Mouse (Mus musculus): ENCODE measurements around the gene Prep.

Gene Prep

DNA sequence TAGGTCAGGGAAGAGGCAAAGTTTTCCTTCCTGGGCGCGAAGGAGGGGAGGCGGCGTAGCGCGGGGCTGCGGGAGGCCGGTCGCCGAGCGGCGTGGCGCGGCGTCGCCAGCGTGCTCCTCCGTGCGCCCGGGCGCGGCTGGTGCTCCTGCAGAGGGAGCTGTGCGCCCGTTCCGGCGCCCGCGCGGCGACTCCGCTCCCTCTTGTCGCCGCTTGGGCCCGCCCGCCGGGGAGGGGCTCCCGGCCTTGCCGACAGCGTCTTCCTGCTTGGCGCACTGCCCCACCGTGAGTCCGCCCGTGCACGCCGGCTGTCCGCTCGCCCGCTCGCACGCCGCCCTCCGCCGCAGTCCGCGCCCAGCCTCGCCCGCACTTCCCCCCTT lies at the start of gene Prep:
TSS of gene Prep (plus strand) at position 273 of the 378 bp plus-strand sequence.
- TF ChIP-seq GATA4 (IDR thresholded peaks at IDR 0.05; ENCODE audit: insufficient replicate concordance, low read length), result peak; percentile 27; the same call in 1 of the 2 replicates

GRCm38 (mm10) chr10:45017352-45017751 lies 49.7 kb upstream of the Prep start:
- TF ChIP-seq GATA4 (IDR thresholded peaks at IDR 0.05; ENCODE audit: insufficient replicate concordance, low read length), result no peak

DNA sequence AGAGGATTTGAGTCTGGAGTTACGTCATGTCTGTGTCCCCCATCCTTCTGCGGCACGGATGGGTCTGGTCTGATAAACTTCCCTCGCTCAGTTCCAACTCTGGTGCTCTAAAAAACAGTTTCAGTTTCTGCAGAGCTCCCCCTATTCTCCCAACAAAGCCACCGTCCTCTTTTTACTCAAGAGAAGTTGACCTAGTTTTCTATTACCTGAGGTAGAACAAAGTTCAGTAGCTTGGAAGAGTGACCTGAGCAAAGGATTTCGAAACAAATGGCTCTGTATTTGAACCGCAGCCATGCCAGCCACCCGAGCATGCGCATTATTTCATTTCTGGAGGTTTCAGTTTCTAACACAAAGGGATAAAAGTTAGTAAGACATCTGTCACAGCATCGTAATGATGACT lies 49.2 kb upstream of the Prep start:
- no peak for TF ChIP-seq GATA4 (IDR thresholded peaks at IDR 0.05; ENCODE audit: insufficient replicate concordance, low read length)

GRCm38 (mm10) chr10:45019418-45019817 lies 47.6 kb upstream of the Prep start:
- TF ChIP-seq GATA4 (IDR thresholded peaks at IDR 0.05; ENCODE audit: insufficient replicate concordance, low read length), result no peak

DNA sequence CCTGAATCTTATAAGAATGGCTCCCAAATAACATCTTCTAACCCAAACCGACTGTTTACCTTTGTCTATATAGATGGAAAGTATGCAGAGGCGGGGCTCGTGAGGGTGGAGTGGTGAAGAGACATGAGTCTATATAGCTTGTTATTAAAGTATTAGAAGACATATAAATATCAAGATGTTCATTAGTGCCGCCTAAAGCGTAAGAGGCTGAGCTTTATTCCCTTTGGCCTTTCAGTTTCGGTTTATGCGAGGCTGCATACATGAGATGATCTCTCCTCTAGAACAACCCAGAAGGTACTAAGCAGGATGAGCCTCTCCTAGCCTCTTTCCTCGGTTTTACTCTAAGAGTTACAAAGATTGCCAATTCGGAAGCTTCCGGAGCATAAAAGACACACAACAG lies 47.2 kb upstream of the Prep start:
- TF ChIP-seq GATA4 (IDR thresholded peaks at IDR 0.05; ENCODE audit: insufficient replicate concordance, low read length), result no peak

DNA sequence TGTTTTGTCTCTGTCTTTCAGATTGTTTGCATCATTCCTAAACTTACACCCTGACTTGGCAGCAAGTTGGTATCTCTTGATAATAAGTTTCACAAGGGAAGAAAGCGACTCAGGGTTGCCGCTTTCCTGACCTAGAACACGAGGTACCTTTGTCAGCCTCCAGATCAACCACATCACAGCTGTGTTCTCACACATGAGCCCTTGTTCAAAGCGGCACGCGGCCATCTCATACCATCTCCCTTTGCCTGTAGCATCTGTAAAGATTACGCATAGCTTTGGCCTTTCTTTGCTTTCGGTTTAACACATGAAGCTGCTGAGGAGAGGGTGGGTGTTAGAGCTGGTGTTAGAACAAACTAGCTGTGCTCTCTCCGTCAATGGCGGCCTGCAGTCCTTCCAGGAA lies 46.7 kb upstream of the Prep start:
- TF ChIP-seq GATA4 (IDR thresholded peaks at IDR 0.05; ENCODE audit: insufficient replicate concordance, low read length), result no peak

- no peak for TF ChIP-seq GATA4 (IDR thresholded peaks at IDR 0.05; ENCODE audit: insufficient replicate concordance, low read length)
Measured at GRCm38 (mm10) chr10:45025184-45025583, 41.8 kb upstream of the Prep start.

DNA sequence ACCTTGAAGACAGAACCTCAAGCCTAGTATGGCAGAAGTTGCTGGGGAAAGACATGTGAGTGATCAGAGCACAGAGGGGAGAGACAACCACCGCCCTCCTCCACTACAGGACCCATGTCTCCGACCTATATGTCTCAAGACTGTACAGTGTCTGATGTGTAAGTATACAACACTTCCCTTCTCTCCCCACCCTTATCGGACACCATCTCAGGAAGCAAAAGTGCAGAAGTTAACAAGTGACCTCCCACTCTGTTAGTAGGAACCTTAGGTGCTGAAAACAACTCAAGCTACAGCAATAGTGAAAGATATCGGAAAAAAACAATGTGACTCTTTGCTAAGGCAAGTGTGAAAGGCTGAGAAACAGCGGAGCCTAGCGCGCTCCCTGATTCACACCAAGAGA lies 40.1 kb upstream of the Prep start:
- no peak for TF ChIP-seq GATA4 (IDR thresholded peaks at IDR 0.05; ENCODE audit: insufficient replicate concordance, low read length)

DNA sequence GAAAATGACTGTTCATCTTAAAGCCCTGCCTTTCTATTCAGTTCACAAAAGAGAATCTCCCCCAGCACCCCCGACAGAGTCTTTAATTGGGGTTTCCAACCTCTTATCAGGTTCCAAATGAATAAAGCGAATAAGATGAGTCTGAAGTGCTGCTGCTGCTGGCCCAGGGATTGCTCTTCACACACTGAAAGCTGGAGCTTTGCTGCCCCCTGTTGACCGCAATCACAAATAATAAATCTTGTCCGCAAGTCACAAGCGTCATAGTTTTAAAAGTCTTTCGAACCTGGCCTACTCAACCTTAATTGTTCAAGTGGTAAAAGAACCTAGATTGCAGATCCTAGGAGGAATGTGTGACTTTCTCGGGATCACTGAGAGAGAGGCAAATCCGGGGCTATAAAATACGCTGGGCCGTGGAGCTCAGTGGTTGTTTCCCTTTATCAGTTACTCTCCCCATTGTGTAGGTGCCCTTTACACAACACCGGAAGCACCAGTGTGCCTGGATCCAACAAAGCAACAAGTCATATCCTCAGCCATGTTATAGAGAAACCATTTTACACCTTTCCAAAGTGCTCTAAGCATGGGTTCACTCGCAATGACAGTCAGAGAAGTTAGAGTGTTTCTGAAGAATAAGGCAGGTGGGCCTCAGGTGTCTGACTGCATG lies 21.6 kb upstream of the Prep start:
- no peak for TF ChIP-seq GATA4 (IDR thresholded peaks at IDR 0.05; ENCODE audit: insufficient replicate concordance, low read length)

GRCm38 (mm10) chr10:45048158-45048557 lies 18.8 kb upstream of the Prep start:
- TF ChIP-seq GATA4 (IDR thresholded peaks at IDR 0.05; ENCODE audit: insufficient replicate concordance, low read length), result no peak

- TF ChIP-seq GATA4 (IDR thresholded peaks at IDR 0.05; ENCODE audit: insufficient replicate concordance, low read length), result no peak
Measured at GRCm38 (mm10) chr10:45048622-45049021, 18.4 kb upstream of the Prep start.

DNA sequence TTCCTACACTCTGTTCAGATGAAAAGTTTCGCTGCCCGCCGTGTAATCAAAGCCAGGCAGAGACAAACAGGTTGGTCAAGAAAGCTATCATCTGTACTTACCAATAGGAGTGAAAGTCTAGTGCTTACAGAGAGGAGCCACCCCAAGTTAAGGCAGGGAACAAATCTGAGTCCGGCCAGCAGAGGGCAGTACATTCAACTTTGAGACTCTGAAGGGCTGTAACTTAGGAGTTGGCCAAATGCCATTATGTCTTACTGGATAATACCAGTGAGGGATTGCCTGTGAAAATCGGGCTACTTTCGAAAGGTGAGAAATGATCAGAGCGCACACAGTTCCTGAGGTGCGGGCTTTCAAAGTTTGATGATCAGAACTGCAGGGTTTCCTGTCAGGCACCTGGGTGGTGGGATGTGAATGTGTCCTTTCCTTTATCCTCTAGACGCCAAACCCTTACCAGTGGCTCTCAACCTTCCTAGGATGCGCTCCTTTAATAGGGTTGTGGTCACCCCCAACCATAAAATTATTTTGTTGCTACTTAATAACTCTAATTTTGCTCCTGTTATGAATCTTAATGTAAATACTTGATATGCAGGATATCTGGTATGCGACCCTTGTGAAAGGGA lies 15.8 kb upstream of the Prep start:
- no peak for TF ChIP-seq GATA4 (IDR thresholded peaks at IDR 0.05; ENCODE audit: insufficient replicate concordance, low read length)

GRCm38 (mm10) chr10:45058361-45058760 lies 8.6 kb upstream of the Prep start:
- TF ChIP-seq GATA4 (IDR thresholded peaks at IDR 0.05; ENCODE audit: insufficient replicate concordance, low read length), result no peak

GRCm38 (mm10) chr10:45060841-45061240 lies 6.2 kb upstream of the Prep start:
- TF ChIP-seq GATA4 (IDR thresholded peaks at IDR 0.05; ENCODE audit: insufficient replicate concordance, low read length), result no peak

DNA sequence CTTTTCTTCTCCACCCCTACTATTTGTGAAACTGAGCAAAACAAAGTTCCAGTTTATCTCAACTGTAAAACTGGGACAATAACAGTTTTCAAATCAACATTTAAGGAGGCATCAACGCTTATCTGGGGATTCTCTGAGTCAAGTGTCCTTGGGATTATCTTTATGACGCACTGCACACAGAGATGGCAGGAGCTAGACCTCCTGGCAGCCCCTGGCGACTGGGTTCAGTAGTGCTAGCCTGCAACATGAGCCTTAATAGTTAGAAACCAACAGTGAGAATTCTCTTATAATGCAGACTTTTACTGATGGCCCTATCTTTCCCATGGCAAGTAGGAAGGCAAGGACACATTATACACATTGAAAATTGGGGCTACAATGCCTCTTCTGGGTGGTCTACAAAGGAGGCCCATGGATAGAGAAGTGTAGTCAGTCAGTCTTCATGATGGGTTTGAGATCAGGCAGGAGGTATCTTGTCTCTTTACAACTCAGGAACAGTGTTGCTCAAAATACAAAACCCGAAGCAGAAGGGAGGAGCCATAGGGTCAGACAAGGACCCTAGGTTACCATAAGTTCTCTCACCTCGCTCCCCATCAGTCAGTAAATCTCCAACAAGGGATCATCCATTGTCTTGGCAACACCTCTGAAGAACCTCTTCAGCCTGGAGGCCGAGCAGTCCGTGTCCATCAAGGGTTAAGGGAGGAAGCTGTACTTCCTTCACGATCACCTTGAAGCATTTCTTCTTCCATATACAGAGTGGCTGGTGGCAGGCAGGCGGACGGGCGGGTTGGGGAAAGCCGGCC lies 672 bp upstream of the Prep start:
- TF ChIP-seq GATA4 (IDR thresholded peaks at IDR 0.05; ENCODE audit: insufficient replicate concordance, low read length), result no peak

- TF ChIP-seq GATA4 (IDR thresholded peaks at IDR 0.05; ENCODE audit: insufficient replicate concordance, low read length), result no peak
Measured at GRCm38 (mm10) chr10:45067436-45067925, 478 bp downstream of the Prep start.
